Mouse (Mus musculus) inflammation-experienced regulatory T-cells, adult 6 months (primary cell): Measurements from ENCODE around the gene Dlgap4. TPM values are rescaled to one million over a fixed set of nuclear protein-coding genes. Genes with fewer than 3 reads are reported as not detected.
"Not testable (repeated sequence)": the region's sequence is repeated elsewhere in the genome, so short reads cannot be mapped to it uniquely, and the experiment has no call there.

ENCODE experiments used
- ATAC-seq: one replicate; pipeline ENCODE4 v1.8.0; 2017
- polyA plus RNA-seq, 3 experiments: library from polyadenylated mRNA; unstranded; fragments of 100-300 nt; shearing (Covaris generic); gene quantifications; one replicate each; pipeline ENCODE4 v1.2.1; 2017

Gene Dlgap4
- polyA plus RNA-seq, 3 experiments from 2014 or later, result 58.0 to 75.9 (median 74.7) TPM

DNA sequence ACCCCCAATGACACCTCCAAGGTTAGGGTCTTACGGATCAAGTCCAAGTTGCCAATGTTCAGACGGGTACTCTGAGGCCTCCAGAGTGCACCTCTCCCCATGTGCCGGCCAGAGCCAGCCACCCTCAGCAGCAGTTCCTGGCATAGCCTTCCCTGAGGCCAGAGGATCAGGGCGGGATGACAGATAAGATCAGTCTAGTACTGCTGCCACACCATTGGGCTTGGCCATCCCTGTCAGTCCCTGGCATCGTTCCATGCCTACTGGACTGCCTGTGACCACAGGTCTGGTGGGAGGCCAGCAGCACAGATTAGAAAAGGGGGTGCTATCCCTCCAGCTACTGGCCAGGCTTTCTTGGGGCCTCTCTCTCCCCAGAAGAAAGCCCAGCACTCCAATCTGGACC lies 165.5 kb downstream of the Dlgap4 start:
- ATAC-seq, result no peak

GRCm38 (mm10) chr2:156779488-156779887 lies 166.0 kb downstream of the Dlgap4 start:
- no peak for ATAC-seq

DNA sequence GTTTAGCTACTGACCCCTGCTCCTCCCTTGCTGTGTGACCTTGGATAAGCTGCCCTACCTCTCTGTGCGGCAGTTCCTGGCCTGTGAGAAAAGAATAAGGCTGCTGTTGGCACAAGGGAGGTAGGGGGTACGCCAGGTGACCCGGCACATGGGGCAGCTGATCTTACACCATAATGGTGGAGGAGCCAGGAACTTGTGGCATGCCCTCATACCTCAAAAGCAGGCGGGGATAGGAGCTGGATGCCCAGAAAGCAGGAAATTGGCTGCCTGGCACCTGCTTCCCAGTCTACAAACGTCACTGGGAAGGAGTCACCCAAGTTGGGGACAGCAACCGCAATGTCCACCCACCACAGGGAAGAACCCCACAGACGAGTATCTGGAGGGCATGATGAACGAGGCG lies 166.6 kb downstream of the Dlgap4 start:
- no peak for ATAC-seq

- ATAC-seq, result no peak
These were observed 167.2 kb downstream of the Dlgap4 start for GRCm38 (mm10) chr2:156780752-156781151.

DNA sequence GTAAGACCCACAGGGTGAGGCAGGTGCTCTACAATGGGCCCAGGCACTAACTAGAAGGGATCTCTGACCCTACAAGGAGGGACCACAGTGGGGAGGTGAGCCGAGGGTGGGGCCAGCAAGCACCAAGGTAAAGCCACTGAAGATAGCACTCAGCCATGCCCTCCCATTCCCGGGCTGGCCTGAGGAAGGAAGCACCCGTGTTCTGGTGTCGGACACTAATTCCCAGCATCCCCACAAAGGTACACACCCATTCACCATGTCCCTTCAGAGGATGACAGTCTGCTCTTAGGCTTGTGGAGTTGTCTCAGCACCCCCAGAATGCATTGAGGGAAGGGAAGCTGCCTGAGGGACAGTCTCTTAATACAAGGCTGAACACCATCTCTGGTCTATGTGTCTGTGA lies 167.8 kb downstream of the Dlgap4 start:
- ATAC-seq, result no peak

- ATAC-seq, result no peak
These were observed 168.5 kb downstream of the Dlgap4 start for GRCm38 (mm10) chr2:156781836-156782480.

- ATAC-seq, result no peak
These were observed 169.2 kb downstream of the Dlgap4 start for GRCm38 (mm10) chr2:156782481-156783348.

GRCm38 (mm10) chr2:156783349-156783728 lies 169.8 kb downstream of the Dlgap4 start:
- no peak for ATAC-seq

DNA sequence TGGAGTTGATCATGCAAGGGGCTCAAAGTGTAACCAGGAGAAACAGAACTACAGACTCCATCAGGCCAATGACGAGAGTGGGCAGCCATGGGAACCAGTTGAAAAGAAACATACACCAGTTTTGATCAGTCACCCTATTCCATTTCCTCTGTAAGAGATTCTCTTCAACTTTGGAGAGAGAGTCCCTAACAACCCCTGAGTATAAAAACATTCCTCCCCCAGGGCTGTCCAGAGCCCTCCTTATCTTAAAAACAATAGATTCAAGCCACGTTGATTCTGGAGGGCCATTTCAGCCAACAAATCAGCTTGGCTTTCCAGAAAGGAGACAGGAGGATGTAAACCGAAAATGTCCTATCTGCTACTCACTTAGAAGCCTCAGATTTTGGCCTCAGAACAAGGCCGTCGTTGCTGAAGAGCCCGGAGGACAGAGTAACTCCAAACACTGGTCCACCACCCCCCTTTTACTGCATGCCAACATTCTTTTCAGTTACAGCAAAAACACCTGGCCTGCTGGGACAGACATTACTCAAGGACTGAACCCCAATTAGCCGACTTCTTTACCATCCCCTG lies 170.6 kb downstream of the Dlgap4 start:
- no peak for ATAC-seq

- ATAC-seq, result no peak
These were observed 171.4 kb downstream of the Dlgap4 start for GRCm38 (mm10) chr2:156784891-156785290.

GRCm38 (mm10) chr2:156786369-156786768 lies 172.9 kb downstream of the Dlgap4 start:
- ATAC-seq, result not testable (repeated sequence)

DNA sequence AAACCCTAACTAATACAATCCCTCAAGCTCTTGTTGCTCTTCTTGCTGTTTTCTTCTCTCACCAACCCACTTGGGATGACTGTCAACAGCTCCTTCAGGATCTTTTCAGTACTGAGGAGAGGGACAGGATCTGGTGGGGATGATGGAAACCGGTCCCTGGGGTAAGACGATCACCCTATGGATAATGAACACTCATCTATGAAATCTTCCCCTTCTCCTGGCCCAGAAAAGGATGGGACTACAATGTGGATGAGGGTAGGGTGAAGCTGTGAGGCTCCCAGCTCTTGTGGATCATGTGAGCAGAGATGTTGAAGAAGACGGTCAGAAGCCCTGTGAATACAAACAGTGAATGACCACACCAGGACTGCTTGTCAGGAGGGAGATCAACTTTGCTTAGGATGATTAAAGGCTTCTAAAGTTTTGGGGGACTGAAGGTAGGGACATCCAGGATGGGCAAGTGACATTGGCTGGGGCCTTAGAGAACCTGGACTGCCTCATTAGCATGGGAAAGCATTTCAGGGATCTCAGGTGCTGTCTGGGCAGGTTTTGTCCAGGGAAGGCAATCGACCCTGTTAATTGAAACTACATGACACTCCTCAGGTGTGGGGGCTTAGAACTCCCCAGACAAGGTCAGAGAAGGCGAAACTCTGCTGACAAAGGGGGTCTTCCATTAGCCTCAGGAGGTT lies 173.7 kb downstream of the Dlgap4 start:
- no peak for ATAC-seq

DNA sequence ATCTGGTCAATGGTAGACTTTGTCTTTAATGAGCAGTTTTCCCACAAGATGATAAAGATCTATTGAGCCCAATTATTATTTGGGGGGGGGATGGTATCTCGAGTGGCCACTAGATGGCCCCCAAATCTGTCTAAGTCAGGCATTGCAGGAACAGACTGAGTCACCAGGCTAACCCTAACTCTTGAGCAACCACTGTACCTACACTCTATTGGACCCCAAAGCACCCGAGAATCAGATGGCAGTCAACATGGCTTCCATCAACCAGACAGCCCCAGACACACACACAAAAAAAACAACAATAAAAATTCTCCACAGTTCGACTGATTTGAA lies 174.2 kb downstream of the Dlgap4 start:
- no peak for ATAC-seq

GRCm38 (mm10) chr2:156788836-156789235 lies 175.3 kb downstream of the Dlgap4 start:
- no peak for ATAC-seq

- ATAC-seq, result no peak
These were observed 185.0 kb downstream of the Dlgap4 start for GRCm38 (mm10) chr2:156798516-156798915.

DNA sequence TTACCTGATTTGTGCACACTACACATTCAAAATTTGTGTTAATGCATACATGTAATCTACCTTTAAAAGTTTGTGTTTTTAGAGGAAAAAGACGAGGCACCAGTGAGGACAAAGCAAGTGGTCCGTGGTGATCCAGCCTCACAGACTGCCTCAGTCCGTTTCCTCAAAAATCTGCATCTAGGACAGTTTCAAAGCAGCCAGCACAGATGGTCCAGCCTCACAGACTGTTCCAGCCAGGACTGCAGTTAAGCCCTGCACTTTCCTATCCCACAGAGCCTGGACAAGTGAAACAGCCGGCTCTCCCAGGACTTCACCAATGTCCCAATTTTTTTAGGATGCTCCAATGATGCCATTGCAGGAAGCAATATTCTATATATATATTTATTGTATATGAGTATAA lies 187.5 kb downstream of the Dlgap4 start:
- ATAC-seq, result no peak

DNA sequence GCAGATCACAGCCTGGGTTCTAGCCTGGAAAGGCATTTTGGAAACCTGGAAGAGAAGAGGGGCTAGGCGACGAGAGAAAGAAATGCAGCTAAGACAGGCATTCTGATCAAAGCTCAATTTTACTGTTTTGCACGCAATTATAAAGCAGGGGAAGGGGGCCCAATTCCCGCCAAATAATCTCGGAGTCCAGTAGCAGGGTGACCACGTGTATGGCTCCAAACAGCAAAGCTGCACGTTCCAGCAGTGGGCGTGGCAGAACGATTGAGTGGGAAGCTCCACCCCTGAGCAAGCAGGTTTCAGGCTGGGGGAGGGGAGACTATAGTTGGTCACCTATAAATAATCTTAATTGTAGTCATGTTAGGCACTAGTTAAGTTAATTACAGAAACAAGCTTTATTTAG lies 188.6 kb downstream of the Dlgap4 start:
- ATAC-seq, result not testable (repeated sequence)

- no peak for ATAC-seq
These were observed 190.3 kb downstream of the Dlgap4 start for GRCm38 (mm10) chr2:156803698-156804372.

DNA sequence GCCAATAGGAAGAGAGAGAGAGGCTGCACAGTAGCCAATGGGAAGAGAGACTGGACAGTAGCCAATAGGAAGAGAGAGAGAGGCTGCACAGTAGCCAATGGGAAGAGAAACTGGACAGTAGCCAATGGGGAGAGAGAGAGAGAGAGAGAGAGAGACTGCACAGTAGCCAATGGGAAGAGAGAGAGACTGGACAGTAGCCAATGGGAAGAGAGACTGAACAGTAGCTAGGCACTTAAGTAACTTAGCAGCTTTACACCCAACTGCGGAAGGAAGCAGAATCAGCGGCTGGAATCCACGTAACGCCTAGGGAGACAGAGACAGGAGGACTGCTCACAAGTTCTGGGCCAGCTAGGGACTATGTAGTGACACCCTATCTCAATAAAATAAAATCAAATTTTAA lies 191.1 kb downstream of the Dlgap4 start:
- ATAC-seq, result no peak

DNA sequence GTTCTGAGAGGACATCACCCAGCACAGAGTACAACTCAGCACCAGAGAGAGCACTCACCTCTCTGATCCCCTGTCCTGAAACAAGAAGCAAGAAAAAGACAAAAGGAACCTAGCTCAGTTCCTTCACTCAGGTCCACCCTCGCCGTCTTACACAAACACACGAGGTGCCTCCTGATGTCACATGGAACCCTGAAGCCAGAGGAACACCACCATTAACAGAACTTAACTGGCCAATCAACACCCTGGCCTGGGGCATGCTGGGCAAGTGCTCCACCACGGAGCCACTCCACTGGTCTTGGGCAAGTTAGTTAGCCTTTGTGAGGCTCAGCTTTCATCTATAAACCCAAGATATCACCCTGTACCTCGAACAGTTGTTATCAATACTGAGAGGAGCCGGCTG lies 193.4 kb downstream of the Dlgap4 start:
- ATAC-seq, result no peak

GRCm38 (mm10) chr2:156809579-156809978 lies 196.1 kb downstream of the Dlgap4 start:
- ATAC-seq, result no peak

- no peak for ATAC-seq
These were observed 197.2 kb downstream of the Dlgap4 start for GRCm38 (mm10) chr2:156810716-156811115.

GRCm38 (mm10) chr2:156811556-156811955 lies 198.1 kb downstream of the Dlgap4 start:
- ATAC-seq, result no peak
